Mouse (Mus musculus): ENCODE results near the gene Ripor1. TPM values are rescaled to one million over a fixed set of nuclear protein-coding genes. Genes with fewer than 3 reads are reported as not detected.

Ripor1 gene
- total RNA-seq, 1 experiment: 5.6 TPM

GRCm38 (mm10) chr8:105565401-105565881, 39.6 kb upstream of the Ripor1 start:
- DNase-seq (ENCODE audit: low read depth, low spot score): no peak
- H3K9ac ChIP-seq (ENCODE audit: insufficient read depth, low read depth, low read length, poor library complexity, severe bottlenecking): peak overlapping the region; percentile 83
- no peak overlapping the region for H3K27ac ChIP-seq (ENCODE audit: insufficient read depth, low read depth, low read length, poor library complexity, severe bottlenecking)
- peaks cover 2 to 10% of the 10 kb centered on the region in 2 experiments; a peak in 2 of 4 replicates for H3K4me1 ChIP-seq (ENCODE audit: control insufficient read depth in 2 of 2, insufficient read depth in 2 of 2, low read length in 2 of 2, poor library complexity in 1 of 2)
- no peaks in the 10 kb centered on the region for H3K36me3 ChIP-seq (ENCODE audit: control insufficient read depth, insufficient read depth, low read length, poor library complexity, severe bottlenecking)
- H3K9me3 ChIP-seq (ENCODE audit: control insufficient read depth, insufficient read depth, low read depth, low read length): no peaks in the 10 kb centered on the region
- no peak for TF ChIP-seq MAFK (IDR thresholded peaks at IDR 0.05; ENCODE audit: insufficient read depth, low read depth, low read length)
- H3K4me3 ChIP-seq (ENCODE audit: insufficient read depth in 1 of 2, low read depth in 1 of 2, low read length in 2 of 2, poor library complexity in 1 of 2, severe bottlenecking in 1 of 2): peak overlapping the region; percentile 78 to 81
- in situ Hi-C loops (cut with MboI; ENCODE audit: low sequenced_read_pairs in 2 of 2, unreplicated experiment in 2 of 2): no loop called here

GRCm38 (mm10) chr8:105565952-105566702, 38.9 kb upstream of the Ripor1 start, which contains the start of gene Atp6v0d1:
Gene Atp6v0d1, minus strand, starts transcription at chr8:105566047.
- peak within 1 kb of the TSS; percentile 83 for H3K9ac ChIP-seq (ENCODE audit: insufficient read depth, low read depth, low read length, poor library complexity, severe bottlenecking)
- H3K36me3 ChIP-seq (ENCODE audit: control insufficient read depth, insufficient read depth, low read length, poor library complexity, severe bottlenecking): no peaks in the 10 kb centered on the region
- in situ Hi-C loops (cut with MboI; ENCODE audit: low sequenced_read_pairs in 2 of 2, unreplicated experiment in 2 of 2): no loop called here
- DNase-seq (ENCODE audit: low read depth, low spot score): peak; percentile 99
- peaks cover 2 to 10% of the 10 kb centered on the region in 2 experiments; a peak in 2 of 4 replicates for H3K4me1 ChIP-seq (ENCODE audit: control insufficient read depth in 2 of 2, insufficient read depth in 2 of 2, low read length in 2 of 2, poor library complexity in 1 of 2)
- H3K9me3 ChIP-seq (ENCODE audit: control insufficient read depth, insufficient read depth, low read depth, low read length): no peaks in the 10 kb centered on the region
- peak within 1 kb of the TSS; percentile 78 to 81 for H3K4me3 ChIP-seq (ENCODE audit: insufficient read depth in 1 of 2, low read depth in 1 of 2, low read length in 2 of 2, poor library complexity in 1 of 2, severe bottlenecking in 1 of 2)
- no peak for TF ChIP-seq CHD2 (IDR thresholded peaks at IDR 0.05; ENCODE audit: low read depth, low read length)
- peak; percentile 74 for TF ChIP-seq HCFC1 (IDR thresholded peaks at IDR 0.05; ENCODE audit: borderline replicate concordance, insufficient read depth, low read length)
- H3K27ac ChIP-seq (ENCODE audit: insufficient read depth, low read depth, low read length, poor library complexity, severe bottlenecking): no peak within 1 kb of the TSS

- Histone ChIP-seq H3K9me3 (ENCODE audit: control insufficient read depth, insufficient read depth, low read depth, low read length) (no peaks in the 10 kb centered on the region), H3K36me3 (ENCODE audit: control insufficient read depth, insufficient read depth, low read length, poor library complexity, severe bottlenecking) (no peaks in the 10 kb centered on the region), H3K9ac (ENCODE audit: insufficient read depth, low read depth, low read length, poor library complexity, severe bottlenecking) (peak overlapping the region; percentile 63), H3K27ac (ENCODE audit: insufficient read depth, low read depth, low read length, poor library complexity, severe bottlenecking) (no peak overlapping the region), H3K4me3 (ENCODE audit: insufficient read depth in 1 of 2, low read depth in 1 of 2, low read length in 2 of 2, poor library complexity in 1 of 2, severe bottlenecking in 1 of 2) (peak overlapping the region; percentile 58 to 66), H3K4me1 (ENCODE audit: control insufficient read depth in 2 of 2, insufficient read depth in 2 of 2, low read length in 2 of 2, poor library complexity in 1 of 2) (peaks cover 2 to 10% of the 10 kb centered on the region in 2 experiments; a peak in 2 of 4 replicates)
- no peak for TF ChIP-seq CHD2 (IDR thresholded peaks at IDR 0.05; ENCODE audit: low read depth, low read length)
- no peak for TF ChIP-seq ZNF384 (IDR thresholded peaks at IDR 0.05; ENCODE audit: low read depth, low read length)
- TF ChIP-seq HCFC1 (IDR thresholded peaks at IDR 0.05; ENCODE audit: borderline replicate concordance, insufficient read depth, low read length): no peak
- TF ChIP-seq MAFK (IDR thresholded peaks at IDR 0.05; ENCODE audit: insufficient read depth, low read depth, low read length): no peak
- no peak for TF ChIP-seq ZC3H11A (IDR thresholded peaks at IDR 0.05; ENCODE audit: borderline replicate concordance, low read depth, low read length)
- in situ Hi-C loops (cut with MboI; ENCODE audit: low sequenced_read_pairs in 2 of 2, unreplicated experiment in 2 of 2): no loop called here
- no peak for DNase-seq (ENCODE audit: low read depth, low spot score)
Observed at GRCm38 (mm10) chr8:105566703-105567595, 38.1 kb upstream of the Ripor1 start.

GRCm38 (mm10) chr8:105571810-105572209, 33.2 kb upstream of the Ripor1 start:
- Histone ChIP-seq H3K4me1 (ENCODE audit: control insufficient read depth in 2 of 2, insufficient read depth in 2 of 2, low read length in 2 of 2, poor library complexity in 1 of 2) (peaks cover 4 to 8% of the 10 kb centered on the region in 2 experiments), H3K9me3 (ENCODE audit: control insufficient read depth, insufficient read depth, low read depth, low read length) (no peaks in the 10 kb centered on the region), H3K9ac (ENCODE audit: insufficient read depth, low read depth, low read length, poor library complexity, severe bottlenecking) (no peak overlapping the region), H3K4me3 (ENCODE audit: insufficient read depth in 1 of 2, low read depth in 1 of 2, low read length in 2 of 2, poor library complexity in 1 of 2, severe bottlenecking in 1 of 2) (no peak overlapping the region), H3K27ac (ENCODE audit: insufficient read depth, low read depth, low read length, poor library complexity, severe bottlenecking) (no peak overlapping the region), H3K36me3 (ENCODE audit: control insufficient read depth, insufficient read depth, low read length, poor library complexity, severe bottlenecking) (no peaks in the 10 kb centered on the region)
- DNase-seq (ENCODE audit: low read depth, low spot score): no peak
- TF ChIP-seq CHD2 (IDR thresholded peaks at IDR 0.05; ENCODE audit: low read depth, low read length) (no peak), MAFK (IDR thresholded peaks at IDR 0.05; ENCODE audit: insufficient read depth, low read depth, low read length) (no peak), HCFC1 (IDR thresholded peaks at IDR 0.05; ENCODE audit: borderline replicate concordance, insufficient read depth, low read length) (no peak), ZNF384 (IDR thresholded peaks at IDR 0.05; ENCODE audit: low read depth, low read length) (no peak), ZC3H11A (IDR thresholded peaks at IDR 0.05; ENCODE audit: borderline replicate concordance, low read depth, low read length) (no peak)
- in situ Hi-C loops (cut with MboI; ENCODE audit: low sequenced_read_pairs in 2 of 2, unreplicated experiment in 2 of 2): no loop called here
